Mouse (Mus musculus): ENCODE data around the gene Slc4a8.

- TF ChIP-seq CTCF (IDR thresholded peaks at IDR 0.05; ENCODE audit: low read depth): peak; percentile 52
- no peak for TF ChIP-seq EP300 (IDR thresholded peaks at IDR 0.05; ENCODE audit: low read depth)
These were observed 43.0 kb upstream of the Slc4a8 start for GRCm38 (mm10) chr15:100718572-100718971.

Data from liver, postnatal 0 days (tissue).